Mouse (Mus musculus) small intestine, adult 2 months (tissue): ENCODE data around the gene Impdh2. TPM values are rescaled to one million over a fixed set of nuclear protein-coding genes. Genes with fewer than 3 reads are reported as not detected.

Source experiments
- H3K27ac ChIP-seq: fragments of 200-500 bp; 2 replicates; pipeline ENCODE4 v1.5.1; 2012; ENCODE audit warnings: low read depth, low read length, control low read depth, inconsistent platforms; ENCODE audit not compliant: insufficient read depth
- H3K27me3 ChIP-seq: fragments of 200-500 bp; 2 replicates; pipeline ENCODE4 v1.6.1; 2012; ENCODE audit warnings: mild to moderate bottlenecking, moderate library complexity, low read length, inconsistent platforms; ENCODE audit not compliant: control insufficient read depth, insufficient read depth
- H3K36me3 ChIP-seq: fragments of 200-500 bp; 2 replicates; pipeline ENCODE4 v1.6.1; 2012; ENCODE audit warnings: mild to moderate bottlenecking, low read length, control low read depth, inconsistent platforms; ENCODE audit not compliant: control insufficient read depth, insufficient read depth
- H3K4me1 ChIP-seq: fragments of 200-500 bp; 2 replicates; pipeline ENCODE4 v1.6.1; 2012; ENCODE audit warnings: low read length, inconsistent platforms, mixed read lengths; ENCODE audit not compliant: control insufficient read depth, insufficient read depth, insufficient read length
- H3K4me3 ChIP-seq: fragments of 200-500 bp; 2 replicates; pipeline ENCODE4 v1.5.1; 2012; ENCODE audit warnings: low read depth, mild to moderate bottlenecking, control low read depth, inconsistent platforms, low read length, moderate library complexity
- CTCF ChIP-seq: fragments of 200-500 bp; IDR thresholded peaks from 2 replicates; pipeline ENCODE4 v1.5.1; 2012; ENCODE audit warnings: low read depth, mild to moderate bottlenecking, control low read depth, inconsistent platforms, low read length, moderate library complexity, mixed read lengths; ENCODE audit not compliant: insufficient replicate concordance, insufficient read length; ENCODE audit errors: extremely low read depth
- POLR2A ChIP-seq: fragments of 200-500 bp; IDR thresholded peaks from 2 replicates; pipeline ENCODE4 v1.6.1; 2012; ENCODE audit warnings: low read depth, mild to moderate bottlenecking, control low read depth, inconsistent platforms, low read length, moderate library complexity
- WGBS: fragments of 180-500 bp; shearing (Covaris S2); methylation state at CpG from one replicate; pipeline ENCODE4 v1.1.7; 2018; 5-methylcytosine and 5-hydroxymethylcytosine counted together
- polyA plus RNA-seq: library from polyadenylated mRNA; depleted of rRNA; stranded (reverse); fragments of >200 nt; gene quantifications from 2 replicates; pipeline ENCODE4 v1.2.3, GENCODE M21; 2012

Impdh2 gene
- polyA plus RNA-seq, 1 experiment: 52.9 TPM

DNA sequence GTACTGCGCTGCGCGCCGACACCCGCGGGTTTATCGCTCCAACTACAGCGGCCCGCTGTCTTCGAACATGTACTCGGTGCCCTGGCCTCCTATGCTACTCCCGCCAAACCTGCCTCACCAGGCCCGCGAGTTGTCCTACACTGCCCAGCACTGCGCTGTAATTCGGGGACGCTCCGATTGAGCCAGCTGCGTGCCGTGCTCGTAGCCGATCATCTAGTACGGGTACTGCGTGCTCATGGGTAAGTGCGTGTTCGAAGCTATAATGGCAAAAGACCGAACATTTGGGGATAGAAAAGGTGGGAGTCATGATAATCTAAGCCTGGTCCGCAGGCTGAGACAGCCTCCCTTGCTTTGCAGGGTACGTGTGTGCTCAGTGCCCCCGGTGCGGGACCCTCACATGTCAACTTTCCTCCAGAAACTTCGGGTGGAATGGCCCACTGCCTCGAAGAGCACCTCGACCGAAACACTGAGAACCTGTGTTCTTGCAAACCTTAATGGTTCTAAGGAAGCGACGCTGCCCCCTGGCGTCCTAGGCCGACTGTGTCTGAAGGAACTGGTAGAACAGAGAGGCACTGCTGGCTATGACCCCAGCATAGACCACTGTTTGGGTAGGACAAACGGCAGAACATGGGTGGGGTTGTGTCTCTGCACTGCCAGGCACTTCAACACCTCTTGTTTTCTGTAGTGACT lies 10.3 kb downstream of the Impdh2 start:
- Histone ChIP-seq H3K27ac (no peak overlapping the region), H3K4me1 (peaks cover 14% of the 10 kb centered on the region), H3K36me3 (peaks cover 20% of the 10 kb centered on the region), H3K4me3 (peak overlapping the region; percentile 88), H3K27me3 (no peaks in the 10 kb centered on the region)
- TF ChIP-seq POLR2A (no peak), CTCF (peak; percentile 69; the same call in 1 of the 2 replicates)
- WGBS: 1% methylated on average over 40 of the region's 40 CpGs

DNA sequence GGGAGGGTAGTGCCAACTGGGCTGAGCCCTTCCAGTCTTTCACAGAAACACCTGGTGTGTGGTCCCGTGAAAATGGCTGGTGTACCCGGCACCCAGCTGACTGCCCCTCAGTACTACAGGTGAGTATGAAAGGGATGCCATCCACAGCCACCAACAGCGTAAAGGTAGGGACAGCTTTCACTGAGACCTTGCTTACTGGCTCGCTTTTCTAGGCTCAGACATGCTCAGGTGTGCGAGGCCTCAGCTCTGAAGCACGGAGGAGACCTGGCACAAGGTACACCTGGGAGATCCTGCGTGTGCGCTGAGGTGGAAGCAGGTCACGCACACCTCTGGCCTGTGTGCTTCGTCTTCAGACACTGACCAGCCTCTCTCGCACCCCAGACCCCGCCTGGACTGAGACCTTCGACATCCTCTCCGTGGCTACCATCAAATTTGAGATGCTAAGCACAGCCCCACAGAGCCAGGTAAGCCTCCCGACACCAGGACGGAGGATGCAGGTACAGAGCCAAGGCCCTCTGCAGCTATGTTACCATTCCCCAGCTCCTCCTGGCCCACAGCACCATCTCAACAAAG lies 11.4 kb downstream of the Impdh2 start:
- TF ChIP-seq CTCF (no peak), POLR2A (no peak)
- Histone ChIP-seq H3K4me1 (peaks cover 10% of the 10 kb centered on the region), H3K36me3 (peaks cover 18% of the 10 kb centered on the region), H3K27me3 (no peaks in the 10 kb centered on the region), H3K4me3 (no peak overlapping the region), H3K27ac (no peak overlapping the region)
- WGBS: 92% methylated on average over 16 of the region's 16 CpGs

DNA sequence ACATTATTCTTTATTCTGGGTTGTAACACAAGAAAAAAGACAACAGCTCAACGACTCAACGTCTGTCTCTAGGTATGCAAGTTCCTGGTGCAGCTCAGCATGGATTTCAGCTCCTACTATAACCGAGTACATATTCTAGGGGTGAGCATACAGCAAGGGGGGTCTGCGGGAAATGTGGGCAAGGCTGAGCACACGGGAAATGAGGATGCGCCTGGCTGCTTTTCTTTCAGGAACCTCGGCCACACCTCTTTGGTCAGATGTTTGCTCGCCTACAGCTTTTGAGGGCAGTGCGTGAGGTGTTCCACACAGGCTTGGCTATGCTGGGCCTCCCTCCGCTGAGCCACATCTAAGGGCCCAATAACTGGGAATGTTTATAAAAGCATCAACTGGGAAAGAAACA lies 12.2 kb downstream of the Impdh2 start:
- Histone ChIP-seq H3K4me1 (peaks cover 10% of the 10 kb centered on the region), H3K27ac (no peak overlapping the region), H3K27me3 (no peaks in the 10 kb centered on the region), H3K4me3 (no peak overlapping the region), H3K36me3 (peaks cover 18% of the 10 kb centered on the region)
- no peak for TF ChIP-seq POLR2A
- 83% methylated on average over 10 of the region's 10 CpGs for WGBS

DNA sequence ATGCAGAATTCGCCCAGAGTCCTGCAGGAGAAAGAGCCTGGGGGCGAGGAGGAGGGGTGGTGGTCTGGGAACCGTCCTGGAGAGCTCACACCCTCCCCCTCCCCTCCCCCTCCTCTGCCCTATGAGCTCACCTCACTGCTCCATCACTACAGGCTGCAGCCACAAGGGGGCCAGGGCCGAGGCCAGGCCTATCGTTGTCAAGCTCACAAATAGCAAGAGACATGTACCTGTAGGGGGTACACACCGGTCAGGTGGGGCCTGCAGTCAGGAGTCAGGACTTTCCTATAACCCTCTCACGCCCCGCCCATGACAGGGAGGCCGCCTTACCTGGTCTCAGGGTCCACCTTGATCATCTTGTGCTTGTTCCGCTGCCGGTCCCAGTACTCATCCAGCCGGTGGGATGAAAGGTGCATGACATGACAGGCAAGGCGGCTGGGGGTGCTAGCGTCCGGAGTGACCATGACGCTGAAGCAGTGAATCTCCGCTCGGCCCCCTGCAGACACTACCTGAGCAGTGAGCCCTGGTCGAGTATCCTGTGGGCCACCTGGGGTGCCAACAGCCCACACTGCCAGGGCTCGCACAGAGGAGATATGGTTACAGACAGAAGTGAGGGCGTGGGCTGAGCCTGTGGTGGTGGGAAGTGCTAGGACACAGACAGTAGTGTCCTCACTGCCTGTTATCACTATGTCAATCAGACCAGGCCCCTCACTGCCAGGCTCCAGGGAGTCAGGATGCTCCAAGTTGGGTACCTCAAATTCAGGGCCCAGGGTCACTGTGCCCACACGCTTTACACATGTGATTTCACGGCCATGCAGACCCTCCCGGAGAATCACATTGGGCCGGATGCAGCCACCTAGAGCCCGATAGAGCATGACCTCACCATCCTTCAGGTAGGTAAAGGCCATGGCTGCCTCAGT lies 13.9 kb downstream of the Impdh2 start:
- Histone ChIP-seq H3K4me3 (no peak overlapping the region), H3K36me3 (peaks cover 18% of the 10 kb centered on the region), H3K27me3 (no peaks in the 10 kb centered on the region), H3K4me1 (peaks cover 7% of the 10 kb centered on the region), H3K27ac (no peak overlapping the region)
- TF ChIP-seq POLR2A (no peak), CTCF (peak; percentile 54; the same call in 1 of the 2 replicates)
- WGBS: 70% methylated on average over 26 of the region's 26 CpGs

DNA sequence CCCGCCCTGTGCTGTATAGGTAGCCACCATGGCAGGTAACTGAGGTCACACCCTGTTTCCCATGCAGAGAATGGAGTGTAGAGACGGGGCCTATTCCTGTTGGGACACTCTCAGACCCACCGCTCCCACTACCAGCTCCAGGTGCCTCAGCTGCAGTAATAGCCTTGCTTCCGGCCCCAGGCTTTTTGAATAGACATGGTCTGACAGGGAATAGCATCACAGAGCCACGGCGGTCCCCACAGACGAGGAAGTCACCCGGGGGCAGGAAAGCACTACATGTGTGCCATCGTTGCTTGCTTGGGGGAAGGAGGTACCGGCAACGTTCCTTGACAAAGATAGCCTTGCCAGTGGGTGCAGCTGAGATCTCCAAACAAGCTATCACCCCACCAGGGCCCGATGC lies 14.8 kb downstream of the Impdh2 start:
- H3K27ac ChIP-seq: no peak overlapping the region
- no peak overlapping the region for H3K4me3 ChIP-seq
- H3K4me1 ChIP-seq: peaks cover 9% of the 10 kb centered on the region
- peaks cover 18% of the 10 kb centered on the region for H3K36me3 ChIP-seq
- H3K27me3 ChIP-seq: no peaks in the 10 kb centered on the region
- no peak for TF ChIP-seq CTCF
- TF ChIP-seq POLR2A: no peak
- WGBS: 88% methylated on average over 12 of the region's 12 CpGs

DNA sequence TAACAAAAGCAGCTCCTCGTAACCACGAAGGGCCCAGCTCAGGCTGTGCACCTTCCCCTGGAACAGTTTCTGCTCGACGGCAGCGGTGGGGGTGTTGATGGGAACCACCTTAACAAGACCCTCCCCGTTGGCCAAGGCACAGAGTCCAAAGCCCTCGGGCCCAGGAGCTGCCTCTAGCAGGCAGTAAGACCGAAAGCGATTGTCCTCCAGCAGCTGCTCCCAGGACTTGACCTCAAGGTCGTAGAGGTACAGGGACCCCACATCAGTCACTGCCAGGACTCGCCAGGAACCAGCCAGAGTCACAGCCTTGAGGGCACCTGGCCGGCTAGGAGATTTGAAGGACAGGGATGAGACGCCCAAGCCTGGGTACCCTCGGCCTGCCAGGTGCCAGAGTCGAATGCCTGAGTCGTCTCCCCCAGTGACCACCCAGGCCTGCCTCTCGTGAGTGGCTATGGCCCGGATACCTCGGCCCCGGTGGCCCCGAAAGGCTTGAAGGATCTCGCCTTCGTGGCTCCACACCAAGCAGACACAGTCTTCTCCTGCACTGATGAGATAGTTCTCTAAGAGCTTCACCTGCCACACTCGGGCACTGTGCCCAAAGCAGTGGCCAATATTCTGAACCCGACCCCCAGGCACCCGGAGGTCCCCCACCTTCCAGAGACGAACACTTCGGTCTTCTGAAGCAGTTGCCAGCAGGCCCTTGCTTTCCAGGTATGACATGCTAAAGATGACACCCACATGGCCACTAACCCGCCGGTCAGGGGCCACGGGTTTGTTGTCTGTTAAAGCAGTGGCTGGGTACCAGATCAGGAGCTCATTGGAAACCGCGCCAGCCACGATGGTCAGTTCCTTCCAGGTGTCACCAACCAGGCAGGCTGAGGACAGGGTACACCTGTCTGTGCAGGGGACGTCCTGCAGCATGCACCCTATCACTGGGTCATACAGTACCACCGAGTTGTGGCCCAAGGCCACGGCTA lies 15.5 kb downstream of the Impdh2 start:
- Histone ChIP-seq H3K27ac (no peak overlapping the region), H3K4me3 (no peak overlapping the region), H3K36me3 (peaks cover 18% of the 10 kb centered on the region), H3K27me3 (no peaks in the 10 kb centered on the region), H3K4me1 (peaks cover 5% of the 10 kb centered on the region)
- WGBS: 88% methylated on average over 37 of the region's 37 CpGs
- no peak for TF ChIP-seq CTCF
- TF ChIP-seq POLR2A: no peak
